Mouse (Mus musculus): ENCODE results near the gene Slc4a1ap.

- TF ChIP-seq GATA1 (IDR thresholded peaks at IDR 0.05; ENCODE audit: low read length) (no peak), TAL1 (IDR thresholded peaks at IDR 0.05; ENCODE audit: low read length) (no peak)
Observed at GRCm38 (mm10) chr5:31527117-31527680, 404 bp downstream of the Slc4a1ap start.
